Mouse (Mus musculus) layer of hippocampus, postnatal 36 days (tissue): ENCODE results near the gene Zfp354b. TPM values are rescaled to one million over a fixed set of nuclear protein-coding genes. Genes with fewer than 3 reads are reported as not detected.

Source experiments
- DNase-seq, 2 experiments: peaks; one replicate each; pipeline ENCODE4 v3.0.0; 2022
- total RNA-seq, 2 experiments: library from RNA; stranded (reverse); gene quantifications; 2 replicates each; pipeline ENCODE4 v1.2.3; 2021

Gene Zfp354b
- total RNA-seq, 2 experiments from 2014 or later = 6.5 to 7.4 TPM

- DNase-seq = no peak
Observed at GRCm38 (mm10) chr11:50883756-50884155, 47.7 kb downstream of the Zfp354b start.

DNA sequence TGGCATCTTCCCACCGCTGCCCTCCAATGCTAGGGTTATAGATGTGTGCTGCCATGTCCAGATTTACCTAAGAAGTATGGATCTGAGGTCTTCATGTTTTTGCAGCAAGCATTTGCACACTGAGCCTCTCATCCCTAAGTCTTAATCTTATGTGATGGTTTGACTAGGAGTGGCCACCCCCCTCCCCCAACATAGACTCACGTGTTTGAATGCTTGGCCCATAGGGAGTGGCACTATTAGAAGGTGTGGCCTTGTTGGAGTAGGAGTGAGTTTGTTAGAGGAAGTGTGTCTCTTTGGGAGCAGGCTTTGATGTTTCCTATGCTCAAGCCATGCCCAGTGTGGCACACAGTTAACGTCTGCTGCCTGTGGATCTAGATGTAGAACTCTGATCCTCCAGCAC is 52.8 kb downstream of the Zfp354b start:
- DNase-seq = no peak

Other genes starting within 250 kb of the Zfp354b start
- gene Zfp354c, start 103.9 kb downstream of the Zfp354b start, total RNA-seq = 10 to 100 TPM; 51.4 to 52.3 TPM
- gene Zfp879, start 90.1 kb downstream of the Zfp354b start, total RNA-seq = 1 to 10 TPM; 3.3 to 5.0 TPM
- gene Grm6, start 80.9 kb downstream of the Zfp354b start, total RNA-seq = not detected
- 1 to 10 TPM; 6.7 to 7.0 TPM for gene Zfp454, start 44.0 kb downstream of the Zfp354b start, total RNA-seq
- 10 to 100 TPM; 17.6 to 19.5 TPM for gene Zfp2, start 15.5 kb downstream of the Zfp354b start, total RNA-seq
- not detected for gene 4933414I15Rik, start 12.1 kb upstream of the Zfp354b start, total RNA-seq
- gene Prop1, start 22.1 kb upstream of the Zfp354b start, total RNA-seq = not detected
- gene Olfr1378, start 34.9 kb upstream of the Zfp354b start, total RNA-seq = not detected
- gene Olfr1377, start 50.3 kb upstream of the Zfp354b start, total RNA-seq = not detected
- gene Olfr51, start 72.0 kb upstream of the Zfp354b start, total RNA-seq = not detected
- gene Olfr54, start 82.6 kb upstream of the Zfp354b start, total RNA-seq = not detected
- gene Olfr1375, start 116.5 kb upstream of the Zfp354b start, total RNA-seq = not detected
- gene Zfp354a, start 127.6 kb upstream of the Zfp354b start, total RNA-seq = 1 to 10 TPM; 8.2 to 8.5 TPM